Mouse (Mus musculus) midbrain, embryonic 11.5 days (tissue): ENCODE measurements at regions not wholly inside any gene's neighbourhood (a gene's known extent, or its start where the extent isn't known, plus 50 kb on each side); places are given as distances from the start of the nearest gene placed in this dataset.

Experiments used
- ATAC-seq: fragments of 200-750 bp; cut with Nextera tagmentation; 2 replicates; pipeline ENCODE4 v1.8.0; 2017; ENCODE audit warnings: moderate TSS enrichment, moderate library complexity; ENCODE audit not compliant: low FRiP score
- DNase-seq: peaks from one replicate; pipeline ENCODE4 v3.0.0; 2015; ENCODE audit warnings: low spot score; ENCODE audit errors: missing footprints
- H3K27ac ChIP-seq: fragments of 300-500 bp; sonication (generic); 2 replicates; pipeline ENCODE4 v1.5.1; 2014; ENCODE audit warnings: low read depth, low read length
- H3K27me3 ChIP-seq: fragments of 300-500 bp; sonication (generic); 2 replicates; pipeline ENCODE4 v1.6.1; 2014; ENCODE audit warnings: mild to moderate bottlenecking, low read length, moderate library complexity, mixed read lengths; ENCODE audit not compliant: control insufficient read depth, insufficient read depth
- H3K36me3 ChIP-seq: fragments of 300-500 bp; sonication (generic); 2 replicates; pipeline ENCODE4 v1.6.1; 2014; ENCODE audit warnings: mild to moderate bottlenecking, low read length, moderate library complexity, mixed read lengths; ENCODE audit not compliant: control insufficient read depth, insufficient read depth
- H3K4me1 ChIP-seq: fragments of 300-500 bp; sonication (generic); 2 replicates; pipeline ENCODE4 v1.6.1; 2014; ENCODE audit warnings: low read length; ENCODE audit not compliant: control insufficient read depth, insufficient read depth
- H3K4me2 ChIP-seq: fragments of 300-500 bp; sonication (generic); 2 replicates; pipeline ENCODE4 v1.6.1; 2014; ENCODE audit warnings: mild to moderate bottlenecking, moderate library complexity
- H3K4me3 ChIP-seq: fragments of 300-500 bp; sonication (generic); 2 replicates; pipeline ENCODE4 v1.5.1; 2014; ENCODE audit warnings: low read depth, low read length
- H3K9ac ChIP-seq: fragments of 300-500 bp; sonication (generic); 2 replicates; pipeline ENCODE4 v1.6.1; 2014; ENCODE audit warnings: low read length
- H3K9me3 ChIP-seq: fragments of 300-500 bp; sonication (generic); 2 replicates; pipeline ENCODE4 v1.6.1; 2016; ENCODE audit warnings: low read length; ENCODE audit not compliant: control insufficient read depth
- WGBS: fragments of 180-500 bp; shearing (Covaris S2); extraction: QIAGEN DNeasy Blood & Tissue Kit; methylation state at CpG from one replicate; pipeline ENCODE4 v1.1.7; 2014; 5-methylcytosine and 5-hydroxymethylcytosine counted together

DNA sequence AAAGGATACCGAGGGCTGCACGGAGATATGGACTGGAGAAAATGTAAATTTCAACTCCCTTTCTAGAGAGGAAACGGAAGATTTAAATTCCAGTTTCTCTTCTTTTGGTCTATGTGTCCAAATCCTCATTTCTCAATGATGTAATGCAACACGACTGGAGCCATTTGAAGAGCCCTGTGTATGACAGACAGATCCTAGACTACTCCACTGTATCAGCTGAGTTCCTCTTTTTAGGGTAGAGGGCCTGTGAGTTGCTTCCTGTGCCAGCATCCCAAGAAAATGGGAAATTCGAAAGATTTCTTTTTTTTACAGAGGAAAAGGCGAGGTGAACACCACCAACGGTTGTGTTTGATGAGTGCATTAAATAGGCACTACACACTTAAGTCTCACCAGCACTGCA is 581.8 kb downstream of the Ptprc start:
- H3K27me3 ChIP-seq = no peaks in the 10 kb centered on the region

DNA sequence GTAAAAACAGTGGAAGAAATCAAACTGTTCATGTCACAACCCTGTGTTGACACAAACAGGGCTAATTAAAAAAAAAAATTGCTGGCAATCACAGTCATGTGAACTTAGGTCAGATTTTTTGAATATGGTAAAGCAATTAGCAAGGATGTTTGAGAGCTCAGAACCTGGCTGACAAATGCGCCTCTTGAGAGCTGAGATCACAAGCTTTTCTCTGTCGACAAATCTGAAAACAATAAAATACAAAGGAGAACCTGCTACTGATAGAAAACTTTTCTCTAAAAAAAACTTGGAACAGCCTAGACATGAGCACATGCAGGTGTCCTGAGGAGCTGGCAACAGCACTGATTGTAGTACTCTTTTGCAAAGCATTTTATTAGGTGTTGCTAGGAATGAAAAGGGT is 583.6 kb downstream of the Ptprc start:
- Histone ChIP-seq H3K4me3 (no peak overlapping the region), H3K27me3 (no peaks in the 10 kb centered on the region), H3K9me3 (no peaks in the 10 kb centered on the region), H3K9ac (no peak overlapping the region), H3K4me2 (no peak overlapping the region), H3K4me1 (no peaks in the 10 kb centered on the region), H3K36me3 (no peaks in the 10 kb centered on the region), H3K27ac (no peak overlapping the region)
- ATAC-seq = no peak
- DNase-seq = no peak
- 83% methylated on average over 2 of the region's 2 CpGs for WGBS

More for the DNA sequence above, 581.8 kb downstream of the Ptprc start:
- H3K36me3 ChIP-seq = no peaks in the 10 kb centered on the region
- H3K4me3 ChIP-seq = no peak overlapping the region
- WGBS = 89% methylated on average over 7 of the region's 7 CpGs
- H3K4me2 ChIP-seq = no peak overlapping the region
- peak; percentile 19 for DNase-seq
- no peaks in the 10 kb centered on the region for H3K9me3 ChIP-seq
- no peak overlapping the region for H3K27ac ChIP-seq
- H3K9ac ChIP-seq = no peak overlapping the region
- no peak for ATAC-seq
- H3K4me1 ChIP-seq = no peaks in the 10 kb centered on the region

GRCm38 (mm10) chr1:137591295-137591694 is 584.2 kb downstream of the Ptprc start:
- H3K27me3 ChIP-seq = no peaks in the 10 kb centered on the region
- 58% methylated on average over 3 of the region's 3 CpGs for WGBS

GRCm38 (mm10) chr1:137588304-137589300 is 586.9 kb downstream of the Ptprc start:
- no peak overlapping the region for H3K4me3 ChIP-seq
- WGBS = 89% methylated on average over 6 of the region's 6 CpGs
- H3K9me3 ChIP-seq = no peaks in the 10 kb centered on the region
- H3K27me3 ChIP-seq = no peaks in the 10 kb centered on the region
- ATAC-seq (no peak), DNase-seq (no peak)
- H3K4me1 ChIP-seq = no peaks in the 10 kb centered on the region
- H3K9ac ChIP-seq = no peak overlapping the region
- H3K27ac ChIP-seq = no peak overlapping the region
- no peaks in the 10 kb centered on the region for H3K36me3 ChIP-seq
- no peak overlapping the region for H3K4me2 ChIP-seq

More at GRCm38 (mm10) chr1:137591295-137591694, 584.2 kb downstream of the Ptprc start:
- Histone ChIP-seq H3K9ac (no peak overlapping the region), H3K27ac (no peak overlapping the region), H3K36me3 (no peaks in the 10 kb centered on the region), H3K4me1 (no peaks in the 10 kb centered on the region), H3K4me2 (no peak overlapping the region), H3K4me3 (no peak overlapping the region), H3K9me3 (no peaks in the 10 kb centered on the region)
- ATAC-seq (no peak), DNase-seq (no peak)

DNA sequence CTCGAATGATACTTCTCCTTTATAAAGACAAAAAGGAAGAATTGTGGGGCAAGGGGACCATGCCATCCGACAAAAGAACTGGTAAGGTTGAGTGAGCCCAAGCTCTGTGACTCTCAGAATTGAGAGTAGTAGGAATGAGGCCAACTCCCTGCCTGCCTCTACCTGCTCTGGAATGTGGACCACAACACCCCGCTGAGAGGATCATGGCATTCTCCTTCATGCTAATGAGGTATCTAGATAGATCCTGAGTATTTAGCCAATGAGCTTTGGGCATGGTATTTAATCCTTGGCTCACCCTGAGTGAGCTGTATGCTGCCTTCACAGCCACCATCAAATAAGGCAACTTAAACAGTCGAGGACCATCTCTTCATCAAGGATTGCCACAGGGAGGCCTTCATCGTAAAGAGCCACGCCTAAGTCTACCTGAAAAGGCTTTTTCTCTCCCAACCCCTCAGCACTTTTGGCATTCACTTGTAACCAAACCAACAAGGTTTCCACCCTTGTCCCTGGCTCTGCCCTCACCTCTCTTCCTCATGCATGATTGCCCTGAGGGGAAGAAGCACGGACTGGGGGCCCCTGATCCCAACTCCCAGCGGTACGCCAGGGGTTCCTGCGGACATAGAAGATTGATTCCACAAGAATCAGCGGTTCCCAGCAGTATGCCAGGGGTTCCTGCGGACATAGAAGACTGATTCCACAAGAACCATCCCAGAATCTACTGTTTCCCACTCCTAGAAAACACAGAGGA is 587.9 kb downstream of the Ptprc start:
- Histone ChIP-seq H3K4me3 (no peak overlapping the region), H3K9me3 (no peaks in the 10 kb centered on the region), H3K27ac (no peak overlapping the region), H3K27me3 (no peaks in the 10 kb centered on the region), H3K36me3 (no peaks in the 10 kb centered on the region), H3K4me2 (no peak overlapping the region), H3K4me1 (no peaks in the 10 kb centered on the region), H3K9ac (no peak overlapping the region)
- 88% methylated on average over 12 of the region's 12 CpGs for WGBS
- no peak for ATAC-seq
- no peak for DNase-seq

DNA sequence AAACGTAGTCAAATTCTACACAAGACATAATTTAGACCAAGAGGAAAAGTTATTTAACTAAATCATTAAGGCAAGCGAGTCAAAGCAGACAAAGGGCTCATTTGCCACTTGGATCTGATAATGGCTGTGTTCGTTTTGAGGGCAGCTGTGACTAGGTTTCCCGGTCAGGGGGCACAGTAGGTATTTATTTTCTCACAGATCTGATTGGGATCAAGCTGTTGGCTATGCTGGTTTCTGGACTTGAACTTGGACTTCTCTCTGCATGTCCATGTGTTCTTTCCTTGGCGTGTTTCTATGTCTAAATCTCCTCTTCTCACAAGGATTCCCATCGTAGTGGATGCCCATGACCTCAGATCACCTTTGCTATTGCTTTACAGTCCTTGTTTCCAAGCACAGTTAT is 590.8 kb downstream of the Ptprc start:
- H3K36me3 ChIP-seq = no peaks in the 10 kb centered on the region
- WGBS = 79% methylated on average over 6 of the region's 6 CpGs
- ATAC-seq (no peak), DNase-seq (no peak)
- H3K9ac ChIP-seq = no peak overlapping the region
- H3K4me3 ChIP-seq = no peak overlapping the region
- no peak overlapping the region for H3K27ac ChIP-seq
- no peaks in the 10 kb centered on the region for H3K27me3 ChIP-seq
- no peak overlapping the region for H3K4me2 ChIP-seq
- no peaks in the 10 kb centered on the region for H3K4me1 ChIP-seq
- no peaks in the 10 kb centered on the region for H3K9me3 ChIP-seq

GRCm38 (mm10) chr1:137584104-137584675 is 591.3 kb downstream of the Ptprc start:
- Histone ChIP-seq H3K4me2 (no peak overlapping the region), H3K27me3 (no peaks in the 10 kb centered on the region), H3K4me1 (no peaks in the 10 kb centered on the region), H3K9ac (no peak overlapping the region), H3K36me3 (no peaks in the 10 kb centered on the region), H3K9me3 (no peaks in the 10 kb centered on the region), H3K4me3 (no peak overlapping the region), H3K27ac (no peak overlapping the region)
- 91% methylated on average over 13 of the region's 13 CpGs for WGBS
- no peak for ATAC-seq
- no peak for DNase-seq

- no peaks in the 10 kb centered on the region for H3K27me3 ChIP-seq
- H3K9ac ChIP-seq = no peak overlapping the region
- H3K36me3 ChIP-seq = no peaks in the 10 kb centered on the region
- H3K9me3 ChIP-seq = no peaks in the 10 kb centered on the region
- H3K4me1 ChIP-seq = no peaks in the 10 kb centered on the region
- H3K27ac ChIP-seq = no peak overlapping the region
- no peak overlapping the region for H3K4me3 ChIP-seq
- no peak for DNase-seq
- ATAC-seq = no peak
- 74% methylated on average over 1 of the region's 1 CpGs for WGBS
- no peak overlapping the region for H3K4me2 ChIP-seq
Observed at GRCm38 (mm10) chr1:137577639-137578038, 597.9 kb downstream of the Ptprc start.

- Histone ChIP-seq H3K9me3 (no peaks in the 10 kb centered on the region), H3K4me3 (no peak overlapping the region), H3K27ac (no peak overlapping the region), H3K27me3 (no peaks in the 10 kb centered on the region), H3K4me1 (no peaks in the 10 kb centered on the region), H3K4me2 (no peak overlapping the region), H3K9ac (no peak overlapping the region), H3K36me3 (no peaks in the 10 kb centered on the region)
- DNase-seq (peak; percentile 54), ATAC-seq (no peak)
- 83% methylated on average over 9 of the region's 9 CpGs for WGBS
Observed at GRCm38 (mm10) chr1:137576174-137576573, 599.3 kb downstream of the Ptprc start.
